Mouse (Mus musculus) neural tube, embryonic 11.5 days (tissue): ENCODE results near the gene Trap1. TPM values are rescaled to one million over a fixed set of nuclear protein-coding genes. Genes with fewer than 3 reads are reported as not detected.

Experiments used
- ATAC-seq: fragments of 200-750 bp; cut with Nextera tagmentation; 2 replicates; pipeline ENCODE4 v1.8.0; 2017; ENCODE audit warnings: moderate number of reproducible peaks, mild to moderate bottlenecking, moderate TSS enrichment, moderate library complexity; ENCODE audit not compliant: insufficient read depth, low FRiP score, low TSS enrichment
- DNase-seq: peaks from one replicate; pipeline ENCODE4 v3.0.0-alpha.2; 2015; ENCODE audit warnings: low spot score
- H3K27ac ChIP-seq: fragments of 300-500 bp; sonication (generic); 2 replicates; pipeline ENCODE4 v1.5.1; 2014; ENCODE audit warnings: low read depth, mild to moderate bottlenecking, low read length
- H3K27me3 ChIP-seq: fragments of 300-500 bp; sonication (generic); 2 replicates; pipeline ENCODE4 v1.6.1; 2014; ENCODE audit warnings: mild to moderate bottlenecking, low read length, mixed read lengths; ENCODE audit not compliant: control insufficient read depth, insufficient read depth
- H3K36me3 ChIP-seq: fragments of 300-500 bp; sonication (generic); 2 replicates; pipeline ENCODE4 v1.6.1; 2014; ENCODE audit warnings: mild to moderate bottlenecking, low read length, moderate library complexity, mixed read lengths; ENCODE audit not compliant: control insufficient read depth, insufficient read depth
- H3K4me1 ChIP-seq: fragments of 300-500 bp; sonication (generic); 2 replicates; pipeline ENCODE4 v1.6.1; 2014; ENCODE audit warnings: low read length, mixed read lengths; ENCODE audit not compliant: control insufficient read depth, insufficient read depth
- H3K4me2 ChIP-seq: fragments of 300-500 bp; sonication (generic); 2 replicates; pipeline ENCODE4 v1.6.1; 2014; ENCODE audit warnings: low read depth, mild to moderate bottlenecking, moderate library complexity
- H3K4me3 ChIP-seq: fragments of 300-500 bp; sonication (generic); 2 replicates; pipeline ENCODE4 v1.5.1; 2014; ENCODE audit warnings: low read depth, low read length
- H3K9ac ChIP-seq: fragments of 300-500 bp; sonication (generic); 2 replicates; pipeline ENCODE4 v1.6.1; 2014; ENCODE audit warnings: mild to moderate bottlenecking, low read length
- H3K9me3 ChIP-seq: fragments of 300-500 bp; sonication (generic); 2 replicates; pipeline ENCODE4 v1.6.1; 2016; ENCODE audit warnings: low read length; ENCODE audit not compliant: control insufficient read depth
- WGBS: fragments of 180-500 bp; shearing (Covaris S2); extraction: QIAGEN DNeasy Blood & Tissue Kit; methylation state at CpG from one replicate; pipeline ENCODE4 v1.1.7; 2014; 5-methylcytosine and 5-hydroxymethylcytosine counted together
- polyA plus RNA-seq: library from polyadenylated mRNA; unstranded; fragments of >200 nt; fragmentation: Nextera tagmentation; extraction: Ambion mirVana; gene quantifications from 2 replicates; pipeline ENCODE4 v1.2.1, GENCODE M21; 2014

Gene Trap1
- 83.7 and 85.7 TPM in 2 replicates for polyA plus RNA-seq

GRCm38 (mm10) chr16:4077384-4078061, at the start of gene Trap1:
Gene Trap1 (minus strand): TSS chr16:4077827.
- ATAC-seq (peak; percentile 96), DNase-seq (peak; percentile 91)
- H3K27me3 ChIP-seq: no peaks in the 10 kb centered on the region
- H3K4me1 ChIP-seq: peaks cover 4% of the 10 kb centered on the region
- no peaks in the 10 kb centered on the region for H3K9me3 ChIP-seq
- 0 out of 2 replicates have a peak within 1 kb of the TSS, but pooled peaks have one; percentile 60 for H3K27ac ChIP-seq
- H3K4me3 ChIP-seq: peak within 1 kb of the TSS; percentile 89
- WGBS: under 1% methylated on average over 58 of the region's 58 CpGs
- no peaks in the 10 kb centered on the region; the same call in 1 of the 2 replicates for H3K36me3 ChIP-seq
- H3K9ac ChIP-seq: peak within 1 kb of the TSS; percentile 84
- H3K4me2 ChIP-seq: peak within 1 kb of the TSS; percentile 58

GRCm38 (mm10) chr16:4117072-4117471, 39.4 kb upstream of the Trap1 start:
- H3K4me1 ChIP-seq: no peaks in the 10 kb centered on the region
- ATAC-seq (no peak), DNase-seq (no peak)

GRCm38 (mm10) chr16:4100374-4100773, 22.7 kb upstream of the Trap1 start:
- Histone ChIP-seq H3K36me3 (peaks cover 7% of the 10 kb centered on the region), H3K27me3 (no peaks in the 10 kb centered on the region), H3K27ac (no peak overlapping the region), H3K4me3 (no peak overlapping the region), H3K4me2 (no peak overlapping the region), H3K9ac (no peak overlapping the region), H3K4me1 (no peaks in the 10 kb centered on the region), H3K9me3 (no peaks in the 10 kb centered on the region)
- DNase-seq: no peak
- WGBS: 96% methylated on average over 2 of the region's 2 CpGs
- ATAC-seq: no peak

More at GRCm38 (mm10) chr16:4117072-4117471, 39.4 kb upstream of the Trap1 start:
- Histone ChIP-seq H3K4me2 (no peak overlapping the region), H3K27ac (no peak overlapping the region), H3K27me3 (no peaks in the 10 kb centered on the region), H3K4me3 (no peak overlapping the region), H3K36me3 (peaks cover 15% of the 10 kb centered on the region), H3K9ac (no peak overlapping the region), H3K9me3 (no peaks in the 10 kb centered on the region)
- 97% methylated on average over 4 of the region's 4 CpGs for WGBS

GRCm38 (mm10) chr16:4097521-4097920, 19.9 kb upstream of the Trap1 start:
- DNase-seq (no peak), ATAC-seq (no peak)
- no peaks in the 10 kb centered on the region for H3K27me3 ChIP-seq
- no peak overlapping the region for H3K4me3 ChIP-seq
- WGBS: 100% methylated on average over 1 of the region's 1 CpGs
- no peak overlapping the region for H3K27ac ChIP-seq
- no peak overlapping the region for H3K9ac ChIP-seq
- peaks cover 14% of the 10 kb centered on the region for H3K36me3 ChIP-seq
- H3K9me3 ChIP-seq: no peaks in the 10 kb centered on the region
- no peak overlapping the region for H3K4me2 ChIP-seq
- H3K4me1 ChIP-seq: no peaks in the 10 kb centered on the region

GRCm38 (mm10) chr16:4096898-4097297, 19.3 kb upstream of the Trap1 start:
- Histone ChIP-seq H3K4me1 (no peaks in the 10 kb centered on the region), H3K27ac (no peak overlapping the region), H3K4me2 (no peak overlapping the region), H3K27me3 (no peaks in the 10 kb centered on the region), H3K9me3 (no peaks in the 10 kb centered on the region), H3K9ac (no peak overlapping the region), H3K4me3 (no peak overlapping the region), H3K36me3 (peaks cover 16% of the 10 kb centered on the region)
- DNase-seq (no peak), ATAC-seq (no peak)

GRCm38 (mm10) chr16:4096141-4096540, 18.5 kb upstream of the Trap1 start:
- ATAC-seq (no peak), DNase-seq (no peak)
- Histone ChIP-seq H3K9ac (no peak overlapping the region), H3K4me1 (no peaks in the 10 kb centered on the region), H3K27ac (no peak overlapping the region), H3K27me3 (no peaks in the 10 kb centered on the region), H3K36me3 (peaks cover 23% of the 10 kb centered on the region), H3K4me3 (no peak overlapping the region), H3K9me3 (no peaks in the 10 kb centered on the region), H3K4me2 (no peak overlapping the region)
- 98% methylated on average over 3 of the region's 3 CpGs for WGBS

GRCm38 (mm10) chr16:4087214-4087913, 9.7 kb upstream of the Trap1 start:
- Histone ChIP-seq H3K4me3 (no peak overlapping the region), H3K9me3 (no peaks in the 10 kb centered on the region), H3K36me3 (peaks cover 50% of the 10 kb centered on the region), H3K27ac (no peak overlapping the region), H3K4me2 (no peak overlapping the region), H3K27me3 (no peaks in the 10 kb centered on the region), H3K4me1 (no peaks in the 10 kb centered on the region), H3K9ac (no peak overlapping the region)
- DNase-seq: no peak
- WGBS: 92% methylated on average over 8 of the region's 8 CpGs
- ATAC-seq: no peak

- DNase-seq: no peak
- no peaks in the 10 kb centered on the region for H3K9me3 ChIP-seq
- H3K27ac ChIP-seq: no peak overlapping the region
- no peak overlapping the region for H3K4me3 ChIP-seq
- H3K9ac ChIP-seq: no peak overlapping the region
- 98% methylated on average over 9 of the region's 9 CpGs for WGBS
- no peak for ATAC-seq
- no peaks in the 10 kb centered on the region for H3K27me3 ChIP-seq
- H3K36me3 ChIP-seq: peaks cover 41% of the 10 kb centered on the region
- H3K4me2 ChIP-seq: no peak overlapping the region
- H3K4me1 ChIP-seq: no peaks in the 10 kb centered on the region
These were observed 8.3 kb upstream of the Trap1 start for GRCm38 (mm10) chr16:4085851-4086387.
